Mouse (Mus musculus): ENCODE data around the gene Jmjd8. TPM values are rescaled to one million over a fixed set of nuclear protein-coding genes. Genes with fewer than 3 reads are reported as not detected.
"Not testable (repeated sequence)": the region's sequence is repeated elsewhere in the genome, so short reads cannot be mapped to it uniquely, and the experiment has no call there.

The Jmjd8 gene
- total RNA-seq (2021): 10 to 100 TPM; 14.3 to 18.9 TPM
- long read RNA-seq, experiment 1, transcript Jmjd8-205 (9 exons, 2,268 nt): major isoform, 8 of 14 reads
- long read RNA-seq, experiment 1, partial matches to known transcripts: 1 of 14 reads
- long read RNA-seq, experiment 1, other reads (novel, unspliced or antisense): 5 of 14 reads
- long read RNA-seq, experiment 2, transcript Jmjd8-205 (9 exons, 2,268 nt): major isoform, 10 of 14 reads
- long read RNA-seq, experiment 2, partial matches to known transcripts: 1 of 14 reads
- long read RNA-seq, experiment 2, other reads (novel, unspliced or antisense): 3 of 14 reads

GRCm38 (mm10) chr17:25828712-25829557 is at the start of gene Jmjd8:
Jmjd8 (plus strand) TSS chr17:25828867.
- peak; percentile 72 for DNase-seq

DNA sequence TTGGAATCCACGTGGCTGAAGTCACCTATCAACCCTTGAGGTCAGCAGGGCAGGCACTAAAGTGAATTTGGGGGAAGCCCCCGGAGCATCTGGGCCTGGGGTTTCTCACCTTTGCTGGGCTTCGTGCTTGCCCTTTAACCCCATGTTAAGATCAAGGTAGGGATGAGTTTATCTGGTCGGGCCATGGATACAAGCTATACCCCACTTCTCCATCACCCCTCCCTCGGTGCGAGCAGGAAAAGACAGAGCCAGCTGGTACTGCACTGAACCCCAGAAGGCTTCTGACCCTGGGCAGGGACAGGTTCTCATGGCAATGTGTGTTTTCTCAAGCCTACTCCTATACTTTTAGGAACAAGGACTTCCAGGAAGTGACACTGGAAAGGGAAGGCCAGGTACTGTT is 47.3 kb upstream of the Jmjd8 start:
- DNase-seq: no peak

GRCm38 (mm10) chr17:25783086-25783485 is 45.6 kb upstream of the Jmjd8 start:
- DNase-seq: peak; percentile 36

GRCm38 (mm10) chr17:25783861-25784574 is 44.6 kb upstream of the Jmjd8 start:
- no peak for DNase-seq

GRCm38 (mm10) chr17:25785281-25785745 is 43.4 kb upstream of the Jmjd8 start, which contains the start of gene Haghl:
Haghl (minus strand) TSS chr17:25785673.
- DNase-seq: peak; percentile 90

- DNase-seq: no peak
These were observed 42.4 kb upstream of the Jmjd8 start, which contains the start of gene Ccdc78 for GRCm38 (mm10) chr17:25786280-25786679. Ccdc78 (plus strand) TSS chr17:25786580.

GRCm38 (mm10) chr17:25786781-25787504 is 41.7 kb upstream of the Jmjd8 start:
- no peak for DNase-seq

- no peak for DNase-seq
These were observed 37.3 kb upstream of the Jmjd8 start for GRCm38 (mm10) chr17:25791320-25791842.

GRCm38 (mm10) chr17:25791843-25792527 is 36.7 kb upstream of the Jmjd8 start:
- peak; percentile 77 for DNase-seq

GRCm38 (mm10) chr17:25792615-25793014 is 36.1 kb upstream of the Jmjd8 start, which contains the start of gene Fam173a:
Fam173a (minus strand) TSS chr17:25792901.
- peak; percentile 76 for DNase-seq

- DNase-seq: no peak
These were observed 34.5 kb upstream of the Jmjd8 start for GRCm38 (mm10) chr17:25794197-25794596.

- no peak for DNase-seq
These were observed 33.7 kb upstream of the Jmjd8 start for GRCm38 (mm10) chr17:25794998-25795397.

GRCm38 (mm10) chr17:25795609-25796092 is 33.0 kb upstream of the Jmjd8 start, which contains the start of gene AC134908.4:
AC134908.4 (minus strand) TSS chr17:25795659.
- no peak for DNase-seq

GRCm38 (mm10) chr17:25796211-25796771 is 32.4 kb upstream of the Jmjd8 start:
- peak; percentile 76 for DNase-seq

- peak; percentile 89 for DNase-seq
These were observed 31.7 kb upstream of the Jmjd8 start, which contains the start of gene Metrn for GRCm38 (mm10) chr17:25796951-25797369. Metrn (minus strand) TSS chr17:25797136.

- no peak for DNase-seq
These were observed 27.6 kb upstream of the Jmjd8 start for GRCm38 (mm10) chr17:25801029-25801428.

- DNase-seq: peak; percentile 55
These were observed 25.7 kb upstream of the Jmjd8 start for GRCm38 (mm10) chr17:25802825-25803517.

DNA sequence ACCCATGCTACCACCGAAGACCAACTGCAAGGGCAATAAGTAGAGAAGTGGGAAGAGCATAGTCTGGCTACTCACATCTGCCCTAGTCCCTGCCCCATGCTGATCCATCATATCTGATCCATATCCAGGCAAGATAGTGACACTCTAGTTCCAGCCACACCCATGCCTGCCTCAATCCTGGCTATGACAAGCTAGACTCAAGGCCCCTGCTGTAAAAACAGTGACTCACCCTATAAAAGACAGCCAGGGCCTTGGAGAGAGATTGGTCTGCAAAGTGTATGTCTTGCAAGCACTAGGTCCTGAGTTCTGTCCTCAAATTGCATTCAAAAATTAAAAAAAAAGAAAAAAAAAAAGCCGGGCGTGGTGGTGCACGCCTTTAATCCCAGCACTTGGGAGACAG is 22.2 kb upstream of the Jmjd8 start:
- no peak for DNase-seq

DNA sequence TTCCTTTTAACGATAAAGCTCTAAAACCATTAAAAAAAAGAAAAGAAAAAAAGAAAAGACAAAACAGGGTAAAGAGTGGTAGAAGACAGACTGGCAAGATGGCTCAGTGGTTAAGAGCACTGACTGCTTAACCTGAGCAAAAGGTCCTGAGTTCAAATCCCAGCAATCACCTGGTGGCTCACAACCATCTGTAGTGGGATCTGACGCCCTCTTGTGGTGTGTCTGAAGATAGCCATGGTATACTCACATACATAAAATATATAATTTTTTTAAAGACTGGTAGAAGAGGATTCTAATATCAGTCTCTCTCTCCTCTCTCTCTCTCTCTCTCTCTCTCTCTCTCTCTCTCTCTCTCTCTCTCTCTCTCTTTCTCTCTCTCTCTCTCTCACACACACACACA is 21.2 kb upstream of the Jmjd8 start:
- DNase-seq: not testable (repeated sequence)
